Mouse (Mus musculus): Measurements from ENCODE around the gene Spata16.

- no peak for TF ChIP-seq CTCF (IDR thresholded peaks at IDR 0.05; ENCODE audit: low read depth)
- no peak for TF ChIP-seq EP300 (IDR thresholded peaks at IDR 0.05; ENCODE audit: low read depth)
Measured at GRCm38 (mm10) chr3:26923391-26923790, 286.0 kb downstream of the Spata16 start.

Data from heart, postnatal 0 days (tissue).